Mouse (Mus musculus): ENCODE data around the gene Zfp638. TPM values are rescaled to one million over a fixed set of nuclear protein-coding genes. Genes with fewer than 3 reads are reported as not detected.

Zfp638 gene
- polyA plus RNA-seq, 2 experiments, result 55.4 to 61.8 TPM

- TF ChIP-seq POLR2A (IDR thresholded peaks at IDR 0.05; ENCODE audit: borderline replicate concordance, extremely low read depth, insufficient read depth, insufficient read length), result no peak
- no peak overlapping the region for H3K4me3 ChIP-seq (replicated peaks; ENCODE audit: low read length)
- no peak for DNase-seq (ENCODE audit: low spot score)
- no peaks in the 10 kb centered on the region for H3K27me3 ChIP-seq (ENCODE audit: control insufficient read depth, insufficient read depth, low read length)
- H3K36me3 ChIP-seq (ENCODE audit: control insufficient read depth, insufficient read depth, low read length), result no peaks in the 10 kb centered on the region
- ATAC-seq (ENCODE audit: low FRiP score, low read depth), result no peak
- H3K4me2 ChIP-seq (replicated peaks; ENCODE audit: low read depth, low read length, severe bottlenecking), result no peak overlapping the region
- no peaks in the 10 kb centered on the region for H3K4me1 ChIP-seq (ENCODE audit: control insufficient read depth, insufficient read depth, low read length)
- H3K9me3 ChIP-seq (ENCODE audit: control insufficient read depth, low read length), result no peaks in the 10 kb centered on the region
- no peak overlapping the region for H3K27ac ChIP-seq (replicated peaks; ENCODE audit: low read depth, low read length)
- no peak overlapping the region for H3K9ac ChIP-seq (ENCODE audit: low read depth, low read length, severe bottlenecking)
- 71% methylated on average over 2 of the region's 2 CpGs for WGBS
Measured at GRCm38 (mm10) chr6:83846141-83846540, 20.8 kb upstream of the Zfp638 start.

- no peak for ATAC-seq (ENCODE audit: low FRiP score, low read depth)
- Histone ChIP-seq H3K4me2 (replicated peaks; ENCODE audit: low read depth, low read length, severe bottlenecking) (no peak overlapping the region), H3K36me3 (ENCODE audit: control insufficient read depth, insufficient read depth, low read length) (no peaks in the 10 kb centered on the region), H3K4me1 (ENCODE audit: control insufficient read depth, insufficient read depth, low read length) (no peaks in the 10 kb centered on the region), H3K9ac (ENCODE audit: low read depth, low read length, severe bottlenecking) (no peak overlapping the region), H3K4me3 (replicated peaks; ENCODE audit: low read length) (no peak overlapping the region), H3K9me3 (ENCODE audit: control insufficient read depth, low read length) (no peaks in the 10 kb centered on the region), H3K27ac (replicated peaks; ENCODE audit: low read depth, low read length) (no peak overlapping the region), H3K27me3 (ENCODE audit: control insufficient read depth, insufficient read depth, low read length) (no peaks in the 10 kb centered on the region)
- 81% methylated on average over 2 of the region's 2 CpGs for WGBS
- DNase-seq (ENCODE audit: low spot score), result no peak
- TF ChIP-seq POLR2A (IDR thresholded peaks at IDR 0.05; ENCODE audit: borderline replicate concordance, extremely low read depth, insufficient read depth, insufficient read length), result no peak
Measured at GRCm38 (mm10) chr6:83849446-83849845, 17.5 kb upstream of the Zfp638 start.

- Histone ChIP-seq H3K27ac (replicated peaks; ENCODE audit: low read depth, low read length) (no peak overlapping the region), H3K4me3 (replicated peaks; ENCODE audit: low read length) (no peak overlapping the region), H3K27me3 (ENCODE audit: control insufficient read depth, insufficient read depth, low read length) (no peaks in the 10 kb centered on the region), H3K9me3 (ENCODE audit: control insufficient read depth, low read length) (no peaks in the 10 kb centered on the region), H3K9ac (ENCODE audit: low read depth, low read length, severe bottlenecking) (no peak overlapping the region), H3K4me2 (replicated peaks; ENCODE audit: low read depth, low read length, severe bottlenecking) (no peak overlapping the region), H3K36me3 (ENCODE audit: control insufficient read depth, insufficient read depth, low read length) (no peaks in the 10 kb centered on the region), H3K4me1 (ENCODE audit: control insufficient read depth, insufficient read depth, low read length) (no peaks in the 10 kb centered on the region)
- TF ChIP-seq POLR2A (IDR thresholded peaks at IDR 0.05; ENCODE audit: borderline replicate concordance, extremely low read depth, insufficient read depth, insufficient read length), result no peak
- no peak for DNase-seq (ENCODE audit: low spot score)
- no peak for ATAC-seq (ENCODE audit: low FRiP score, low read depth)
- WGBS, result 77% methylated on average over 5 of the region's 5 CpGs
Measured at GRCm38 (mm10) chr6:83857476-83857875, 9.4 kb upstream of the Zfp638 start.

- ATAC-seq (ENCODE audit: low FRiP score, low read depth), result no peak
Measured at GRCm38 (mm10) chr6:83860033-83860432, 6.9 kb upstream of the Zfp638 start.

GRCm38 (mm10) chr6:83863538-83863937, 3.4 kb upstream of the Zfp638 start:
- Histone ChIP-seq H3K4me2 (replicated peaks; ENCODE audit: low read depth, low read length, severe bottlenecking) (no peak overlapping the region), H3K9me3 (ENCODE audit: control insufficient read depth, low read length) (no peaks in the 10 kb centered on the region), H3K27me3 (ENCODE audit: control insufficient read depth, insufficient read depth, low read length) (0 out of 2 replicates have a peak, but pooled peaks cover 3% of the 10 kb centered on the region), H3K36me3 (ENCODE audit: control insufficient read depth, insufficient read depth, low read length) (no peaks in the 10 kb centered on the region), H3K9ac (ENCODE audit: low read depth, low read length, severe bottlenecking) (no peak overlapping the region), H3K4me3 (replicated peaks; ENCODE audit: low read length) (no peak overlapping the region), H3K4me1 (ENCODE audit: control insufficient read depth, insufficient read depth, low read length) (peaks cover 3% of the 10 kb centered on the region; the same call in 1 of the 2 replicates), H3K27ac (replicated peaks; ENCODE audit: low read depth, low read length) (no peak overlapping the region)
- TF ChIP-seq POLR2A (IDR thresholded peaks at IDR 0.05; ENCODE audit: borderline replicate concordance, extremely low read depth, insufficient read depth, insufficient read length), result no peak
- ATAC-seq (ENCODE audit: low FRiP score, low read depth) (no peak), DNase-seq (ENCODE audit: low spot score) (no peak)
- 70% methylated on average over 4 of the region's 4 CpGs for WGBS

More at GRCm38 (mm10) chr6:83860033-83860432, 6.9 kb upstream of the Zfp638 start:
- H3K9me3 ChIP-seq (ENCODE audit: control insufficient read depth, low read length), result no peaks in the 10 kb centered on the region
- H3K4me3 ChIP-seq (replicated peaks; ENCODE audit: low read length), result no peak overlapping the region
- 86% methylated on average over 9 of the region's 9 CpGs for WGBS
- H3K27me3 ChIP-seq (ENCODE audit: control insufficient read depth, insufficient read depth, low read length), result no peaks in the 10 kb centered on the region
- no peaks in the 10 kb centered on the region for H3K4me1 ChIP-seq (ENCODE audit: control insufficient read depth, insufficient read depth, low read length)
- no peak overlapping the region for H3K27ac ChIP-seq (replicated peaks; ENCODE audit: low read depth, low read length)
- DNase-seq (ENCODE audit: low spot score), result no peak
- no peak for TF ChIP-seq POLR2A (IDR thresholded peaks at IDR 0.05; ENCODE audit: borderline replicate concordance, extremely low read depth, insufficient read depth, insufficient read length)
- no peaks in the 10 kb centered on the region for H3K36me3 ChIP-seq (ENCODE audit: control insufficient read depth, insufficient read depth, low read length)
- no peak overlapping the region for H3K9ac ChIP-seq (ENCODE audit: low read depth, low read length, severe bottlenecking)
- H3K4me2 ChIP-seq (replicated peaks; ENCODE audit: low read depth, low read length, severe bottlenecking), result no peak overlapping the region

- Histone ChIP-seq H3K27ac (replicated peaks; ENCODE audit: low read depth, low read length) (no peak overlapping the region), H3K9ac (ENCODE audit: low read depth, low read length, severe bottlenecking) (no peak overlapping the region), H3K9me3 (ENCODE audit: control insufficient read depth, low read length) (no peaks in the 10 kb centered on the region), H3K4me1 (ENCODE audit: control insufficient read depth, insufficient read depth, low read length) (peaks cover 3% of the 10 kb centered on the region; the same call in 1 of the 2 replicates), H3K4me3 (replicated peaks; ENCODE audit: low read length) (no peak overlapping the region; the same call in 1 of the 2 replicates), H3K36me3 (ENCODE audit: control insufficient read depth, insufficient read depth, low read length) (no peaks in the 10 kb centered on the region), H3K27me3 (ENCODE audit: control insufficient read depth, insufficient read depth, low read length) (0 out of 2 replicates have a peak, but pooled peaks cover 3% of the 10 kb centered on the region), H3K4me2 (replicated peaks; ENCODE audit: low read depth, low read length, severe bottlenecking) (peak overlapping the region; percentile 100)
- TF ChIP-seq POLR2A (IDR thresholded peaks at IDR 0.05; ENCODE audit: borderline replicate concordance, extremely low read depth, insufficient read depth, insufficient read length), result no peak
- DNase-seq (ENCODE audit: low spot score), result no peak
- WGBS, result 34% methylated on average over 4 of the region's 4 CpGs
- ATAC-seq (ENCODE audit: low FRiP score, low read depth), result peak; percentile 27
Measured at GRCm38 (mm10) chr6:83866423-83866822, 486 bp upstream of the Zfp638 start.

Measured in limb, embryonic 14.5 days (tissue).